9 mouse cellular contexts compared by ENCODE assay signal in genomic region chr14:98929276-98929675, GRCm38 (mm10).
DNase-seq lines count a peak whose midpoint lies in the region; ATAC-seq and TF ChIP-seq lines count a peak whose summit lies in the region.
"Had no signal": no experiment of that assay in that cellular context is flagged by ENCODE, and none has a peak within 500 bp of the region (broad histone marks: within the 10 kb centered on the region; RNA-seq: fewer than 3 reads in every experiment).

No protein-coding gene starts in this region.

- no peaks in the 10 kb centered on the region for H3K36me3 ChIP-seq in kidney, adult 2 months (ENCODE audit: control insufficient read depth, insufficient read depth, low read length)
- H3K36me3 ChIP-seq in kidney, embryonic 16.5 days (ENCODE audit: insufficient read depth, low read length) = no peaks in the 10 kb centered on the region
- no peaks in the 10 kb centered on the region for H3K36me3 ChIP-seq in heart, postnatal 0 days (replicated peaks; ENCODE audit: control insufficient read depth, insufficient read depth, low read length)
- H3K36me3 ChIP-seq in lung, postnatal 0 days (ENCODE audit: insufficient read depth, low read length) = no peaks in the 10 kb centered on the region

- in situ Hi-C loops in Patski (cut with MboI; ENCODE audit: low pct_unique_long_range_greater_than_20kb) = no loop called here

- no peak overlapping the region for H3K4me3 ChIP-seq in kidney, adult 2 months (ENCODE audit: insufficient read depth, low read depth, low read length)
- H3K4me3 ChIP-seq in kidney, embryonic 16.5 days (ENCODE audit: low read length) = no peak overlapping the region
- H3K4me3 ChIP-seq in heart, postnatal 0 days (ENCODE audit: low read depth, low read length) = no peak overlapping the region
- H3K4me3 ChIP-seq in lung, postnatal 0 days (ENCODE audit: low read depth, low read length) = no peak overlapping the region

- no peak for TF ChIP-seq EP300 in heart, postnatal 0 days (IDR thresholded peaks at IDR 0.05; ENCODE audit: low read depth)
- TF ChIP-seq EP300 in lung, postnatal 0 days (IDR thresholded peaks at IDR 0.05) = peak; percentile 54

- H3K27ac ChIP-seq in kidney, adult 2 months (ENCODE audit: insufficient read depth, low read depth, low read length) = no peak overlapping the region
- no peak overlapping the region for H3K27ac ChIP-seq in kidney, embryonic 16.5 days (ENCODE audit: low read length)
- no peak overlapping the region for H3K27ac ChIP-seq in heart, postnatal 0 days (ENCODE audit: low read depth)
- no peak overlapping the region for H3K27ac ChIP-seq in lung, postnatal 0 days (ENCODE audit: low read length)

- no peak overlapping the region for H3K9ac ChIP-seq in kidney, embryonic 16.5 days (replicated peaks; ENCODE audit: low read length)
- no peak overlapping the region for H3K9ac ChIP-seq in heart, postnatal 0 days (replicated peaks; ENCODE audit: low read depth, low read length)
- no peak overlapping the region for H3K9ac ChIP-seq in lung, postnatal 0 days (replicated peaks; ENCODE audit: low read depth)

- POLR2A ChIA-PET in Patski (lab: Charles Lee) = no interaction called here

- no peak for ATAC-seq in kidney, embryonic 16.5 days (ENCODE audit: low FRiP score, low TSS enrichment)
- ATAC-seq in Patski = peak; percentile 26
- no peak for ATAC-seq in heart, postnatal 0 days (ENCODE audit: insufficient read depth, low read depth)
- 0 out of 2 replicates have a peak, but pooled peaks have one; percentile 12 for ATAC-seq in lung, postnatal 0 days
- ATAC-seq in megakaryocyte progenitor cell, adult 5-6 weeks (replicated peaks; ENCODE audit: poor library complexity) = no peak

- peak; percentile 88 for DNase-seq in kidney, adult 2 months
- peak; percentile 20 for DNase-seq in Patski (ENCODE audit: low read depth, low spot score)
- DNase-seq in heart, postnatal 0 days (ENCODE audit: low spot score) = peak; percentile 39
- peak; percentile 59 for DNase-seq in lung, postnatal 0 days (ENCODE audit: low spot score)
- DNase-seq in B cell, adult 2 months = no peak
- no peak for DNase-seq in embryo, embryonic 11 days
- DNase-seq: cerebellum, adult 8-10 months had no signal

- no peaks in the 10 kb centered on the region; the same call in 1 of the 2 replicates for H3K27me3 ChIP-seq in kidney, adult 2 months (replicated peaks; ENCODE audit: control insufficient read depth, insufficient read depth, low read length)
- no peaks in the 10 kb centered on the region for H3K27me3 ChIP-seq in kidney, embryonic 16.5 days (ENCODE audit: insufficient read depth, low read length)
- peaks cover 6% of the 10 kb centered on the region for H3K27me3 ChIP-seq in Patski
- no peaks in the 10 kb centered on the region for H3K27me3 ChIP-seq in heart, postnatal 0 days (ENCODE audit: control insufficient read depth, insufficient read depth, low read length)
- no peaks in the 10 kb centered on the region for H3K27me3 ChIP-seq in lung, postnatal 0 days (replicated peaks; ENCODE audit: insufficient read depth, low read length)

- 58% methylated on average over 2 of the region's 2 CpGs for WGBS in kidney, adult 2 months
- WGBS in kidney, embryonic 16.5 days = 69% methylated on average over 2 of the region's 2 CpGs
- 45% methylated on average over 2 of the region's 2 CpGs for WGBS in heart, postnatal 0 days
- 38% methylated on average over 2 of the region's 2 CpGs for WGBS in lung, postnatal 0 days

- H3K4me1 ChIP-seq in kidney, adult 2 months (ENCODE audit: control insufficient read depth, insufficient read depth, low read length) = no peaks in the 10 kb centered on the region
- no peaks in the 10 kb centered on the region for H3K4me1 ChIP-seq in kidney, embryonic 16.5 days (ENCODE audit: insufficient read depth, low read length)
- H3K4me1 ChIP-seq in heart, postnatal 0 days (ENCODE audit: control insufficient read depth, insufficient read depth) = no peaks in the 10 kb centered on the region
- H3K4me1 ChIP-seq in lung, postnatal 0 days (ENCODE audit: insufficient read depth, low read depth, low read length) = no peaks in the 10 kb centered on the region

- H3K9me3 ChIP-seq in kidney, embryonic 16.5 days (ENCODE audit: low read length) = 0 out of 2 replicates have a peak, but pooled peaks cover 2% of the 10 kb centered on the region
- H3K9me3 ChIP-seq in heart, postnatal 0 days (replicated peaks; ENCODE audit: control insufficient read depth, low read length) = no peaks in the 10 kb centered on the region
- H3K9me3 ChIP-seq in lung, postnatal 0 days (ENCODE audit: low read length) = no peaks in the 10 kb centered on the region

- CTCF ChIA-PET in Patski (lab: Charles Lee) = no interaction called here

- H3K4me2 ChIP-seq in kidney, embryonic 16.5 days (replicated peaks; ENCODE audit: low read depth, low read length) = no peak overlapping the region
- no peak overlapping the region for H3K4me2 ChIP-seq in heart, postnatal 0 days (ENCODE audit: low read depth, low read length)
- no peak overlapping the region for H3K4me2 ChIP-seq in lung, postnatal 0 days (replicated peaks; ENCODE audit: low read depth, low read length)

- no peak for TF ChIP-seq POLR2A in kidney, adult 2 months (IDR thresholded peaks at IDR 0.05; ENCODE audit: low read depth, low read length)

- TF ChIP-seq CTCF in kidney, adult 2 months (conservative IDR thresholded peaks at IDR 0.05; ENCODE audit: insufficient read depth, insufficient read length, low read depth, low read length) = no peak
- no peak for TF ChIP-seq CTCF in Patski (IDR thresholded peaks at IDR 0.05)
- no peak for TF ChIP-seq CTCF in heart, postnatal 0 days (IDR thresholded peaks at IDR 0.05; ENCODE audit: low read depth)
- no peak for TF ChIP-seq CTCF in lung, postnatal 0 days (IDR thresholded peaks at IDR 0.05)

Comparison
In these comparisons a context has a peak if more than half of its experiments do, and no peak if none do; other contexts are left out.
1. DNase-seq: peak in kidney, adult 2 months (single experiment), Patski (single experiment), heart, postnatal 0 days (single experiment) and lung, postnatal 0 days (single experiment); none in B cell, adult 2 months (0 of 2) and embryo, embryonic 11 days (single experiment).
2. ATAC-seq: peak in Patski (single experiment) and lung, postnatal 0 days (single experiment); none in kidney, embryonic 16.5 days (single experiment), heart, postnatal 0 days (single experiment) and megakaryocyte progenitor cell, adult 5-6 weeks (single experiment).